Mouse (Mus musculus) heart, postnatal 0 days (tissue): Measurements from ENCODE around the gene Asic3.

Experiments used
- CTCF ChIP-seq: IDR thresholded peaks from 2 replicates; pipeline ENCODE4 v1.5.1; 2016; ENCODE audit warnings: antibody characterized with exemption, control low read depth, low read depth
- EP300 ChIP-seq: IDR thresholded peaks from 2 replicates; pipeline ENCODE4 v1.6.1; 2016; ENCODE audit warnings: antibody characterized with exemption, low read depth

DNA sequence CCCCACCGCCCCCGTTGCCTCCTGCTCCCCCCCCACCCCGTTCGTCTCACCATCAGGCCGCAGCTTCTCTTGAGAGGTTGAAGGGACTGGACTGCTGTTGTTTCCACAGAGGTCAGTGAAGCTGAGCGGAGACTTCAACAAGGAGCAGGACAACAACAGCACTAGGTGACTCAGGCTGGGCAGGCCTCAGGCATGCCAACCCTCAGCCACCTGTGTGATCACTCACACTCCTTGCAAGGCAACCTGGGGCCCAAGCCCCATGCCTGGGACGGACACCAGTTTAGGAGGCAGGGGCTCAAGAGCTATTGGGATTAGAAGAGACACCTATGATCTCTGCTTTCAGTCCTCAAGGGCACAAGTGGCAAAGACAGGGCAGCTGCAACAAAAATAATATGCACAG lies 21.3 kb upstream of the Asic3 start, which contains the start of gene Atg9b:
- TF ChIP-seq CTCF: no peak
- TF ChIP-seq EP300: no peak
